Mouse (Mus musculus) embryonic facial prominence, embryonic 14.5 days (tissue): ENCODE measurements around the gene Sgcd. TPM values are rescaled to one million over a fixed set of nuclear protein-coding genes. Genes with fewer than 3 reads are reported as not detected.

Experiments used
- ATAC-seq: fragments of 200-750 bp; cut with Nextera tagmentation; 2 replicates; pipeline ENCODE4 v1.8.0; 2017; ENCODE audit warnings: low read depth, moderate number of reproducible peaks, moderate TSS enrichment
- DNase-seq: peaks from one replicate; pipeline ENCODE4 v3.0.0-alpha.2; 2015; ENCODE audit warnings: low spot score
- H3K27ac ChIP-seq: fragments of 300-500 bp; sonication (generic); replicated peaks from 2 replicates; pipeline ENCODE4 v1.5.1; 2014; ENCODE audit warnings: low read depth, mild to moderate bottlenecking, low read length, moderate library complexity
- H3K27me3 ChIP-seq: fragments of 300-500 bp; sonication (generic); replicated peaks from 2 replicates; pipeline ENCODE4 v1.6.1; 2014; ENCODE audit warnings: low read length; ENCODE audit not compliant: control insufficient read depth, insufficient read depth
- H3K36me3 ChIP-seq: fragments of 300-500 bp; sonication (generic); 2 replicates; pipeline ENCODE4 v1.6.1; 2014; ENCODE audit warnings: low read length, mixed read lengths; ENCODE audit not compliant: control insufficient read depth, insufficient read depth
- H3K4me1 ChIP-seq: fragments of 300-500 bp; sonication (generic); 2 replicates; pipeline ENCODE4 v1.6.1; 2014; ENCODE audit warnings: antibody characterized with exemption, low read length; ENCODE audit not compliant: control insufficient read depth, insufficient read depth
- H3K4me2 ChIP-seq: fragments of 300-500 bp; sonication (generic); 2 replicates; pipeline ENCODE4 v1.6.1; 2014; ENCODE audit warnings: low read depth, mild to moderate bottlenecking, low read length, moderate library complexity, mixed read lengths
- H3K4me3 ChIP-seq: fragments of 300-500 bp; sonication (generic); 2 replicates; pipeline ENCODE4 v1.5.1; 2014; ENCODE audit warnings: low read depth, mild to moderate bottlenecking, low read length
- H3K9ac ChIP-seq: fragments of 300-500 bp; sonication (generic); 2 replicates; pipeline ENCODE4 v1.6.1; 2014; ENCODE audit warnings: low read depth, mild to moderate bottlenecking, low read length, moderate library complexity, mixed read lengths
- H3K9me3 ChIP-seq: fragments of 300-500 bp; sonication (generic); 2 replicates; pipeline ENCODE4 v1.6.1; 2016; ENCODE audit warnings: low read length; ENCODE audit not compliant: control insufficient read depth
- WGBS: fragments of 180-500 bp; shearing (Covaris S2); extraction: QIAGEN DNeasy Blood & Tissue Kit; methylation state at CpG from one replicate; pipeline ENCODE4 v1.1.7; 2014; 5-methylcytosine and 5-hydroxymethylcytosine counted together
- polyA plus RNA-seq: library from polyadenylated mRNA; unstranded; fragments of >200 nt; fragmentation: Nextera tagmentation; extraction: Ambion mirVana; gene quantifications from 2 replicates; pipeline ENCODE4 v1.2.1, GENCODE M21; 2014

Gene Sgcd
- polyA plus RNA-seq, 1 experiment from 2014 or later: 12.0 TPM

GRCm38 (mm10) chr11:47264267-47264984, 724.3 kb downstream of the Sgcd start:
- H3K4me2 ChIP-seq: no peak overlapping the region
- DNase-seq (no peak), ATAC-seq (no peak)
- no peak overlapping the region for H3K9ac ChIP-seq
- no peaks in the 10 kb centered on the region for H3K9me3 ChIP-seq
- no peak overlapping the region for H3K4me3 ChIP-seq
- no peaks in the 10 kb centered on the region for H3K27me3 ChIP-seq
- H3K4me1 ChIP-seq: no peaks in the 10 kb centered on the region
- no peaks in the 10 kb centered on the region for H3K36me3 ChIP-seq
- no peak overlapping the region for H3K27ac ChIP-seq
- 76% methylated on average over 9 of the region's 9 CpGs for WGBS

GRCm38 (mm10) chr11:47250301-47250700, 738.5 kb downstream of the Sgcd start:
- Histone ChIP-seq H3K4me1 (no peaks in the 10 kb centered on the region), H3K4me3 (no peak overlapping the region), H3K9me3 (no peaks in the 10 kb centered on the region), H3K27me3 (no peaks in the 10 kb centered on the region), H3K9ac (no peak overlapping the region), H3K27ac (no peak overlapping the region), H3K4me2 (no peak overlapping the region), H3K36me3 (no peaks in the 10 kb centered on the region)
- ATAC-seq: no peak
- peak; percentile 8 for DNase-seq
- 56% methylated on average over 7 of the region's 7 CpGs for WGBS

DNA sequence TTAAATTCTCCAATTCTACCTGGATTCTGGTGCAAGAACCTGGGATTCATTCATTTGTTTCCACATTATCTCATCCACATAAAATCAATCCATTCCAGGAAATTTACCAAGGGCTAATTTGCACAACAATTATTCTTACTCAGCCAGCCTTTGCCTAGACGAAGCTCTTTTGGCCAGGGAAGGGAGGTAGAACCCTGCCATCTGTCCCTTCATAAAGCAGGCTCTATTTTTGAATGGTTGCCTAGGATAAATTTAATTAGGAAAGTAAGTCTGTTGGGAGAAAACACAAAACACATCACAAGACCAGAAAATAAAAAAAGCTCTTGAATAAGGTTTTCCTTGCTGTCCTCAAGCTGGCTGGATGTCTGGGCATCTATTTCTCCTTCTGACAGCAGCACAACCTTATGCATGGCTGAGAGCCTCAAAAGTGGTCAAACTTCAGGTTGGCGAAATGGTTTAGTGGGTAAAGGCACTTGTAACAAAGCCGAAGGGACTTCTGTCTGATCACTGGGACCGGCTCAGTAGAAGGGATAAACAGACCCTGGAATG, 740.4 kb downstream of the Sgcd start:
- Histone ChIP-seq H3K27ac (no peak overlapping the region), H3K4me1 (no peaks in the 10 kb centered on the region), H3K9me3 (no peaks in the 10 kb centered on the region), H3K4me3 (no peak overlapping the region), H3K36me3 (no peaks in the 10 kb centered on the region), H3K9ac (no peak overlapping the region), H3K4me2 (no peak overlapping the region), H3K27me3 (no peaks in the 10 kb centered on the region)
- DNase-seq: no peak
- ATAC-seq: no peak
- 76% methylated on average over 4 of the region's 4 CpGs for WGBS

DNA sequence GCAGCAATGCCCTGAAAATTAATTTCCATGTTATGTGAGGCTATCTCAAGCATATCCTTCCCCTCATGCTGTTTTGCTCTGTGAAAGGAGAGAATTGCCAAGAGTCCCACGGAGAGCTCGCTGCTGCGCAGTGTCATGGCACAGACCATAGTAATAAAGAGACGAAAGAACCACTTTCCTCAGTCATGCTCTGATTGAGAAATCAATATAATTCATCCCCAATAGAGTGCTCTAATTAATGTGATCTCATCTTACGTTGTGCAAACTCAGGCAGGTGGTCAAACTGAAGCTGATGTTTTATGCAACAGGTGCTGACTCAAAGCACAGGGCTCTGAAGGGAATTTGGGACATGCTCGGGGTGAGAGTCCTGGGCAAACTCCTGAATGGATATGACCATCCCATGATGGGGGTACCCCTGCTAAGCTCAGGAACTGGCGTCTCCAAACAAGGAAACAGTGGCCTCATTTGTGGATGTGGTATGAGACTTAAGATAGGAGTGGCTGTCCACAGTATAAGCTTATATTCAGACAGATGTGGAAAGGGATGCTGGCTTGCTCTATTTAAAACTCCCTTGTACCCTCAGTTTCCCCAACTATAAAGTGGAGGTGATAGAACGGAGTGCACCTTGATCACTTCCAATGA, 740.9 kb downstream of the Sgcd start:
- no peak overlapping the region for H3K9ac ChIP-seq
- H3K4me2 ChIP-seq: no peak overlapping the region
- ATAC-seq: no peak
- H3K4me1 ChIP-seq: no peaks in the 10 kb centered on the region
- WGBS: 78% methylated on average over 8 of the region's 8 CpGs
- H3K36me3 ChIP-seq: no peaks in the 10 kb centered on the region
- H3K9me3 ChIP-seq: no peaks in the 10 kb centered on the region
- no peak for DNase-seq
- H3K27ac ChIP-seq: no peak overlapping the region
- H3K4me3 ChIP-seq: no peak overlapping the region
- H3K27me3 ChIP-seq: no peaks in the 10 kb centered on the region

DNA sequence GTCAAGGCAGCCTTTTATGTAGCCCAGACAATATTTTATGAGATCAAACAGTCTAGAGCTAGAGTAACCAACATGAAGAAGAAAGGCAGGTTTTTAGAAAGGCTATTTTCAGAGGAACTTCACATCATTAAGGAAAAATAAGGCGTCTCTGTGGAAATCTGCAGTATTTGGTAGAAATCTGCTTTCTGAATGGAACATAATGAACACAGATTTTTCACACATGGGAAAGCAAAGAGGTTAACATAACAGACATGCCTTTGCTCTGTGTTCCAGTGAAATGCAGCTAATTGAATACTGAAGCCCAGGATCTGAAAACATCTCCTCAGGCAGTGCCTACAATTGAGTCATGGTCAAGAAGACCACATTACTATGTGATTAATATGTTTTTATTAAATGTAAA, 746.4 kb downstream of the Sgcd start:
- 56% methylated on average over 1 of the region's 1 CpGs for WGBS
- no peak overlapping the region for H3K4me3 ChIP-seq
- H3K36me3 ChIP-seq: no peaks in the 10 kb centered on the region

DNA sequence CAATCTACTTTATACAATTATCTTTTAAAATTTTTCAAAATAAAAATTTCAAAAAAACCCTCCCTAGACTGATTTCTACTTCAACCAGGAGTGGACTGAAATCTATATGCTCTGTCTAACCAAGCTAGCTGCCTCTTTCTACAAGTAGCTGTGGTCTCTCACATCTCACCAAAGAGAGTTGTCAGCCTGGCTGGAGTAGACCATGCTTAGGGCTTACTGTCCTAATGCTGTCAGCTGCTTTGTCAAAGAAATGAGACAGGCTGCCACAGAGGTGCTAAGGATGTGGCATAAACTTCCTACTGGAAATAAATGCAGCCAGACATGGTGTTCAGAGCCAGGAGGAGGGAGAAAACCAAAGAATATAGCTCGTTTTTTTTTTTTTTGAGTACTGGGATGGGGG, 760.5 kb downstream of the Sgcd start:
- Histone ChIP-seq H3K4me3 (no peak overlapping the region), H3K36me3 (no peaks in the 10 kb centered on the region), H3K4me1 (no peaks in the 10 kb centered on the region), H3K9ac (no peak overlapping the region), H3K9me3 (no peaks in the 10 kb centered on the region), H3K4me2 (no peak overlapping the region), H3K27ac (no peak overlapping the region), H3K27me3 (no peaks in the 10 kb centered on the region)
- 30% methylated on average over 1 of the region's 1 CpGs for WGBS
- ATAC-seq (no peak), DNase-seq (no peak)

More for the DNA sequence above, 746.4 kb downstream of the Sgcd start:
- Histone ChIP-seq H3K27me3 (no peaks in the 10 kb centered on the region), H3K27ac (no peak overlapping the region), H3K4me2 (no peak overlapping the region), H3K4me1 (no peaks in the 10 kb centered on the region), H3K9me3 (no peaks in the 10 kb centered on the region), H3K9ac (no peak overlapping the region)
- ATAC-seq: no peak
- DNase-seq: no peak

- no peak for DNase-seq
- WGBS: 87% methylated on average over 2 of the region's 2 CpGs
- Histone ChIP-seq H3K27me3 (no peaks in the 10 kb centered on the region), H3K9ac (no peak overlapping the region), H3K27ac (no peak overlapping the region), H3K36me3 (no peaks in the 10 kb centered on the region), H3K4me1 (no peaks in the 10 kb centered on the region), H3K4me2 (no peak overlapping the region), H3K4me3 (no peak overlapping the region), H3K9me3 (no peaks in the 10 kb centered on the region)
- no peak for ATAC-seq
Measured at GRCm38 (mm10) chr11:47224148-47224547, 764.6 kb downstream of the Sgcd start.

- Histone ChIP-seq H3K4me2 (no peak overlapping the region), H3K9ac (no peak overlapping the region), H3K27ac (no peak overlapping the region), H3K9me3 (no peaks in the 10 kb centered on the region), H3K4me3 (no peak overlapping the region), H3K27me3 (no peaks in the 10 kb centered on the region), H3K4me1 (no peaks in the 10 kb centered on the region), H3K36me3 (no peaks in the 10 kb centered on the region)
- 81% methylated on average over 8 of the region's 8 CpGs for WGBS
- DNase-seq: no peak
- ATAC-seq: no peak
Measured at GRCm38 (mm10) chr11:47211531-47211930, 777.2 kb downstream of the Sgcd start.

GRCm38 (mm10) chr11:47206461-47206860, 782.3 kb downstream of the Sgcd start:
- WGBS: 61% methylated on average over 1 of the region's 1 CpGs
- H3K4me2 ChIP-seq: no peak overlapping the region
- H3K36me3 ChIP-seq: no peaks in the 10 kb centered on the region
- H3K27me3 ChIP-seq: no peaks in the 10 kb centered on the region
- H3K4me3 ChIP-seq: no peak overlapping the region
- no peaks in the 10 kb centered on the region for H3K9me3 ChIP-seq
- no peak for ATAC-seq
- no peak overlapping the region for H3K27ac ChIP-seq
- H3K4me1 ChIP-seq: no peaks in the 10 kb centered on the region
- H3K9ac ChIP-seq: no peak overlapping the region
- DNase-seq: no peak
